Comparison of ENCODE assay signal across 8 mouse cellular contexts in genomic region chr6:50938879-50939278, GRCm38 (mm10).
DNase-seq lines count a peak whose midpoint lies in the region; ATAC-seq and TF ChIP-seq lines count a peak whose summit lies in the region.

No protein-coding gene starts in this region.

- no peak for TF ChIP-seq EP300 in liver, postnatal 0 days (IDR thresholded peaks at IDR 0.05; ENCODE audit: low read depth)

- no peaks in the 10 kb centered on the region for H3K36me3 ChIP-seq in liver, postnatal 0 days (replicated peaks; ENCODE audit: insufficient read depth, low read length)
- no peaks in the 10 kb centered on the region for H3K36me3 ChIP-seq in liver, embryonic 11.5 days (ENCODE audit: control insufficient read depth, insufficient read depth, low read length)
- H3K36me3 ChIP-seq in hindbrain, embryonic 14.5 days (replicated peaks; ENCODE audit: control insufficient read depth, insufficient read depth) = no peaks in the 10 kb centered on the region

- 0 out of 2 replicates have a peak, but pooled peaks cover 2% of the 10 kb centered on the region for H3K4me1 ChIP-seq in cerebellum, adult 2 months (ENCODE audit: control insufficient read depth, insufficient read depth, low read length)
- H3K4me1 ChIP-seq in liver, postnatal 0 days (ENCODE audit: insufficient read depth) = no peaks in the 10 kb centered on the region
- no peaks in the 10 kb centered on the region for H3K4me1 ChIP-seq in liver, embryonic 11.5 days (replicated peaks; ENCODE audit: control insufficient read depth, insufficient read depth, low read length)
- peaks cover 18% of the 10 kb centered on the region for H3K4me1 ChIP-seq in hindbrain, embryonic 14.5 days (replicated peaks; ENCODE audit: control insufficient read depth, insufficient read depth, low read length)

- no peak for ATAC-seq in liver, postnatal 0 days
- ATAC-seq in liver, embryonic 11.5 days (replicated peaks; ENCODE audit: low FRiP score) = no peak
- ATAC-seq in common myeloid progenitor, adult 5-6 weeks (replicated peaks; ENCODE audit: low read depth, poor library complexity, severe bottlenecking) = peak; percentile 62
- ATAC-seq in hindbrain, embryonic 14.5 days (ENCODE audit: low FRiP score) = 0 out of 2 replicates have a peak, but pooled peaks have one; percentile 65

- peak; percentile 57; the same call in 1 of the 2 replicates for TF ChIP-seq CTCF in cerebellum, adult 2 months (IDR thresholded peaks at IDR 0.05; ENCODE audit: borderline replicate concordance, insufficient read depth, low read depth, low read length)
- peak; percentile 80 for TF ChIP-seq CTCF in liver, postnatal 0 days (IDR thresholded peaks at IDR 0.05; ENCODE audit: low read depth)

- no peaks in the 10 kb centered on the region for H3K27me3 ChIP-seq in cerebellum, adult 2 months (ENCODE audit: control insufficient read depth, insufficient read depth, low read length)
- H3K27me3 ChIP-seq in liver, postnatal 0 days (ENCODE audit: insufficient read depth, low read length) = no peaks in the 10 kb centered on the region
- H3K27me3 ChIP-seq in liver, embryonic 11.5 days (replicated peaks; ENCODE audit: control insufficient read depth, insufficient read depth, low read length) = no peaks in the 10 kb centered on the region
- H3K27me3 ChIP-seq in hindbrain, embryonic 14.5 days (ENCODE audit: control insufficient read depth, insufficient read depth, low read length) = no peaks in the 10 kb centered on the region

- no peak for DNase-seq in cerebellum, adult 2 months
- DNase-seq in cerebellum, adult 9-10 months = no peak
- no peak for DNase-seq in liver, postnatal 0 days
- no peak for DNase-seq in liver, embryonic 11.5 days (ENCODE audit: low spot score)
- DNase-seq in hindbrain, embryonic 14.5 days (ENCODE audit: low spot score) = peak; percentile 75
- peak; percentile 1 for DNase-seq in thymus, postnatal 25 days
- DNase-seq in urinary bladder, postnatal 10 days (ENCODE audit: low spot score) = no peak

- H3K27ac ChIP-seq in cerebellum, adult 2 months (ENCODE audit: insufficient read depth, low read length) = no peak overlapping the region
- H3K27ac ChIP-seq in liver, postnatal 0 days (ENCODE audit: low read depth) = no peak overlapping the region
- no peak overlapping the region for H3K27ac ChIP-seq in liver, embryonic 11.5 days (ENCODE audit: low read depth, low read length)
- H3K27ac ChIP-seq in hindbrain, embryonic 14.5 days = no peak overlapping the region

- no peak overlapping the region for H3K4me3 ChIP-seq in cerebellum, adult 2 months (replicated peaks; ENCODE audit: insufficient read depth, low read depth, low read length)
- no peak overlapping the region for H3K4me3 ChIP-seq in liver, postnatal 0 days (ENCODE audit: low read depth, low read length)
- H3K4me3 ChIP-seq in liver, embryonic 11.5 days (ENCODE audit: low read depth, low read length) = no peak overlapping the region
- no peak overlapping the region for H3K4me3 ChIP-seq in hindbrain, embryonic 14.5 days (replicated peaks; ENCODE audit: low read length)

- WGBS in cerebellum, adult 2 months = 23% methylated on average over 7 of the region's 7 CpGs
- 26% methylated on average over 7 of the region's 7 CpGs for WGBS in liver, postnatal 0 days (ENCODE audit: insufficient replicate concordance)
- 27% methylated on average over 7 of the region's 7 CpGs for WGBS in liver, embryonic 11.5 days
- 23% methylated on average over 7 of the region's 7 CpGs for WGBS in hindbrain, embryonic 14.5 days

- H3K4me2 ChIP-seq in liver, postnatal 0 days (ENCODE audit: low read depth, low read length) = no peak overlapping the region
- no peak overlapping the region for H3K4me2 ChIP-seq in liver, embryonic 11.5 days
- no peak overlapping the region for H3K4me2 ChIP-seq in hindbrain, embryonic 14.5 days (replicated peaks)

- no peak overlapping the region for H3K9ac ChIP-seq in liver, postnatal 0 days (replicated peaks)
- no peak overlapping the region for H3K9ac ChIP-seq in liver, embryonic 11.5 days (ENCODE audit: low read depth, low read length)
- H3K9ac ChIP-seq in hindbrain, embryonic 14.5 days = no peak overlapping the region

- H3K9me3 ChIP-seq in liver, postnatal 0 days (ENCODE audit: low read length) = no peaks in the 10 kb centered on the region
- H3K9me3 ChIP-seq in liver, embryonic 11.5 days (ENCODE audit: control insufficient read depth, low read length) = no peaks in the 10 kb centered on the region
- no peaks in the 10 kb centered on the region for H3K9me3 ChIP-seq in hindbrain, embryonic 14.5 days (ENCODE audit: control insufficient read depth, low read length)

- no peak for TF ChIP-seq POLR2A in cerebellum, adult 2 months (IDR thresholded peaks at IDR 0.05; ENCODE audit: borderline replicate concordance, insufficient read depth, low read length)

Comparison
In these comparisons a context has a peak if more than half of its experiments do, and no peak if none do; other contexts are left out.
1. DNase-seq: peak in hindbrain, embryonic 14.5 days (single experiment) and thymus, postnatal 25 days (single experiment); none in cerebellum, adult 2 months (0 of 2), cerebellum, adult 9-10 months (single experiment), liver, postnatal 0 days (single experiment), liver, embryonic 11.5 days (single experiment) and urinary bladder, postnatal 10 days (single experiment).
2. ATAC-seq: peak in common myeloid progenitor, adult 5-6 weeks (single experiment) and hindbrain, embryonic 14.5 days (single experiment); none in liver, postnatal 0 days (single experiment) and liver, embryonic 11.5 days (single experiment).